Mouse (Mus musculus): ENCODE measurements around the gene Mael.

The Mael gene

DNA sequence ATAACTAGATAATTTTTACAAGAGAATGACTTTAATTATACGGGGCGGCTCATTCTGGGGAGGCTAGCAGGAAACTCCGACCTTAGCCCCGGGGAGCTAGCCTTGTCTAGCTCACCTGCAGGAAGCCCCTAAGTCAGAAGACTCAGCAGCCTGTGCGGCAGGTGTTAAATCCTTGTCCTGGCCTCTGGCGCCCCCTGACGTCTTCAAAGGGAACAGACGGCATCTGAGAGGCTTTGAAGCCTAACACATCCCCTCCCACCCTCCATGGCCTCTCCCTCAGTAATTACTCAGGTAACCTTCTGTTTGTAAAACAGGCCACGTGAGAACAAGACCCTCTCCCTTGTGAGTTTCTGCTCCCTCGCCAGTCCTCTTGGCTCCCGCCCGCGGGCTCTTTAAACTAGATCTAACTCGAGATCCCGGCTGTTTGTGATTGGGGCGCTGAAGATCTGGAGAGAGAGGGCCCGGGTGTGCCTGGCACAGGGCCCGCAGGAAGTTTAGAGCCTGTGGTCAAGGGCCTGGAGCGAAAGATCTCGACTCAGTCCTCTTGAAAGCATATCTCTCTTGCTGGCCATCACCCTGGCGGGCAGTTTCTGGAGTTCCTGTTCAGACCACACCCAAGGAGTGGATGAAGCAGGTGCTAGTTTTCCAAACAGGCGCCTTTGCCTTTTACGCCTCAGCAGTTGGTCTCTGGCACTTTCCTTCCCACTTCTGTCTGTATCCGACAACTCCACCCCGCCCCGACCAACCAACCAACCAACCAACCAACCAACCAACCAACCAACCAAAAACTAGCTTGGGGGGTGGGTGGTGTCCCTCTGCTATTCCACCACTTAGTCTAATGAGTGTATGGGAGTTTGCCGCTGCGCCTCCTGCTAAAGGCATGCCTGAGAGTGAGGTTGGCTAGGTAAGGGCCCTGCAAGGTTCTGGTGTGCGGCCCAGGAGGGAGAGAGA, 84.1 kb downstream of the Mael start:
- DNase-seq (ENCODE audit: low read depth, low spot score): peak; percentile 74

DNA sequence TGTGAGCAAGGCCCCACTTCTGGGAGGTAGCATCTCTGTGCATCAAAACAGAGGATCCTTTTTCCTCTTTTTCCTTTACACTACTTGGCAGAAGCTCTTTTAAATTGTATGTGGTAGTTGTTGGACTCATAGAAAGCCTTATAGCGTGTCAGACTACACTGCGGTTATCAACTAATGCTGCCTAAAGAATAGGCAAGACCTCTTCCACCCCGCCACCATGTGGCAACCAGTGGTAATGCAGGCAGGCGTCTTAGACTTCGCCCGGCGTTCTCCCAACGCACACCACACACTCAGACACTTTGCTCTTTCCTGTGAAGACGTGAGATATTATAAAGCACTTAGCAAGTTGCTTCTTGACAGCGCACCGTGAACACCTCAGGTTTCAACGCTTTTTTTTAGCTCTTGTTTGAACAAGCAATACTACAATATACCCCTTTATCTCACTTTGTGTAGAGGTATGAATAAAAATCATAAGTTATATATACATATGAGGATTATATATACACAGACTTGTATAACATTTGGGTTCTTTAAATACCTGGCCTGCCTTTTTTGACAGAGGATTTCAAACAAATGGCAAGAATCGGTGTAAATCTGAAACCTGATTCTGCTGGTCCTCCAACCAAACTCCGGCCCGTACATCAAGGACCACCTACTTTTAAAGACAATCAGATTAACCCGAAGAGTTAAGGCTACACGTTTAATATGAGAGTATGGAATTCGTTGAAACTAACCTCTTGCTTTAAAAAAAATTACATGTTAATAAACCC, 85.0 kb downstream of the Mael start:
- peak; percentile 61 for DNase-seq (ENCODE audit: low read depth, low spot score)

DNA sequence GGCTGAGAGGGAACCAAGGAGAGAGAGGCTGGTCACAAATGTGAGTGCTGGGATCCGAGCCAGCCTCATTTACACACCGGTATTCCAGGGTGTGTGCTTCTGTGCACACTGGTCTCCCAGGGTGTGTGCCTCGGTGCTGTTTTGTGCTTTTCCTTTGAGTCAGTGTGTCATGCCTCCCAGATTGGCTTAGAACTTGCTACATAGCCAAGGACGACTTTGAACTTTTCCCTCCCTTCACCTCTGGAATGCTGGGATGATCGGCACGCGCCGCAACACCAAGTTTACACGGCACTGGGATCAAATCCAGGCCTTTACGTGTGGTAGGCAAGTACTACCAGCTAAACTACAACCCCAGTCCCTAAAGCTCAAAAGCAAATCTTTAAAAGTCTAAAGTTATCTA, 86.5 kb downstream of the Mael start:
- DNase-seq (ENCODE audit: low read depth, low spot score): no peak

DNA sequence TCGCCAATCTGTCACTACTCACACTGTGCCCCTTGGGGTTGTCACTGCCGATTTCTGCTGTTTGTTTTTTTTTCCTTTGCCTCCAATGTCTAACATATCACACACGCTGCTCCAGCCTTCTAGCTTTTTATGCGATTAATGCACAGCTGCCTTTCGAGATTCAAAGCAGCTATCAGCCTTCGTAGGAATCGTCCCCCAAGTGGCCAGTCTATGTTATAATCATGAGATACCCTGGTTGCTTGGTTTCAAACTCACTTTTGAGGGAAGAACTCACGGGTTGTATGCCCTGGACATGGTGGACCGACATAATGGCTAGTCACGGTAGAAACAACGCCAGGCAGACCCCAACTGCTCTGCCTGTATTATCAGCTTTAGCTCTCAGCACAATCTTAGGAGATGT, 87.2 kb downstream of the Mael start:
- DNase-seq (ENCODE audit: low read depth, low spot score): no peak
